Mouse (Mus musculus) layer of hippocampus, postnatal 14 days (tissue): ENCODE measurements around the gene Acot7. TPM values are rescaled to one million over a fixed set of nuclear protein-coding genes. Genes with fewer than 3 reads are reported as not detected.

Experiments
- DNase-seq, 2 experiments: peaks; one replicate each; pipeline ENCODE4 v3.0.0; 2021 to 2022; ENCODE audit warnings: low spot score in 2 of 2, mixed read lengths in 1 of 2
- total RNA-seq, 2 experiments: library from RNA; stranded (reverse); gene quantifications; 2 replicates each; pipeline ENCODE4 v1.2.3; 2021

The Acot7 gene
- total RNA-seq, 2 experiments from 2014 or later = 352 to 388 TPM

DNA sequence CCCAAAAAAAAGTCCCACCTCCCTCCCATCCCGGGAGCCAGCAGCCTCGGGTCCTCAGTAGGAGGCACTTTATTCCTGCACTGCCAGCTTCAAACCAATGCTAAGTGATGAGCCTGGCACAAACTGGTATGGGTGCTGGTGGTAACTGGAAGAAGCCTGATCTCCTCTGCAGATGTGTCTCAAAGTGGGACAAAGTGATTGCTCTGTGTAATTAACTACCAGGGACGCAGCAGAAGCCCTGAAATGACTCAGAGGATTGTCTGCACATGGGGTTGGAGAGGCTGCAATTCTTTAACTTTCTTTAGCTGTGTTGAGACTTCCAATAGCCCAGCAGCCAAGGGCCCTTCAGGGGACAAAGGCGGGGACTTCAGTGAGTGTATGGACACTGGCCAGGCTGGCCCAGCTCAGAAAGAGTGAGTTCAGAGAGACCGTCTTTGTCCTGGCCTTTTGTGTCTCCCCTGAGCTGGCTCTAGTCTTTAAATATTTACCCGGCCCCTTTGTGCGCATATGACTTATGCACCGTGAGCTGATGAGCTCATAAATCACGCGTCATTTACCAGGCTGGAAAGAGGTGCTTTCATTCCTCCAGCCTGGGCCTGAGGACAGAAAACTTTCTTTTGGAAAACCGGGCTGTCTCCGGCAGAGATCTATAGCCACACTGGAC, 114.3 kb downstream of the Acot7 start:
- no peak for DNase-seq

DNA sequence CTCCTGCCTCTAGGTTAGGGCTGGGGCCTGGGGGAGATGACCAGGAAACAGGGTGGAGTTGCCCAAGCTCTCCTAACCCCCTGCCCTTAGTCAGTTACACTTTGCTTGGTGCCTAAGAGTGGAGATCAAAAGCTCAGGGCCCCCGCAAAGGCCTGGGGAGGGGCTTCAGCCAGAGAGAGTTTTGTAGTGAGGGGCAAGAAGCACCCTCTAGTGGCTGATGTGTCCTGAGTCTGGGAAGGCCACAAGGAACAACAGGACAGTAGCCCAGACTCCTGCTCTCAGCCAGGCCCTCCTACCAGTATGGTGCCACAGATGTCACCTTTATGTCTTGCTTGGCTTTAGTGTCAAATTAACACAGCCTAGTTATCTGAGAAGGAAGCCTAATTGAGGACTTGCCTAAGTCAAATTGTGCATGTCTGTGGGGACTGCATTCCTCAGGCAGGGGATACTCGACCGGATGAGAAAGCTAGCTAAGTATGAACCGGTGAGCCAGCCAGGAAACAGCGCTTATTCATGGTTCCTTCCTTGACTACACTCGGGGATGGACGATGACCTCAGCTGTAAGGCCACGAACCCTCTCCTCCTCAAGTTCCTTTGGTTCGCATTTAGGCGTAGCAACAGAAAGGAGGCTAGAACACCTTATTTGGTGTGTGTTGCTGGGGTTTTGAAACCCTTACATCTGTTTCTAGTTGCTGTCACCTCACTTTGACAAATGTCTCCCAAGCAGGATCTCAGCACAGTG, 116.4 kb downstream of the Acot7 start:
- no peak for DNase-seq

DNA sequence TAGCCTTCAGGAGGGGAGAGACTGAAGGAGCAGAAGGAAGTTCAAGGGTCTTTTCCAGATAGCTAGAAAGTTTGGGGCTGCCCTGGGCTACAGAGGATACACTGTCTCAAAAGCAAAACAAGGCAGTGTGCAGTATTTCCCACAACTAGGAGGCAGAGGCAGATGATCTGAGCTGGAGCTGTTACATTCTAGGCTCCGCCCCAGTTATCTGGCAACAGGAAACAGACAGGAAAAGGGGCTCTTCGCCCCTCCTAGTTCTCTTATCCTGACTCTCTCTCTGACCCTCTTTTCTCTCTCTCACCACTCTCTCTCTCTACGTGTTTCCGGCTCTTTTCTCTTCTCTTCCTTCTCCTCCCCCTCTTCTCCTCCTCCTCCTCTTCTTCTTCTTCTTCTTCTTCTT, 118.0 kb downstream of the Acot7 start:
- no peak for DNase-seq

DNA sequence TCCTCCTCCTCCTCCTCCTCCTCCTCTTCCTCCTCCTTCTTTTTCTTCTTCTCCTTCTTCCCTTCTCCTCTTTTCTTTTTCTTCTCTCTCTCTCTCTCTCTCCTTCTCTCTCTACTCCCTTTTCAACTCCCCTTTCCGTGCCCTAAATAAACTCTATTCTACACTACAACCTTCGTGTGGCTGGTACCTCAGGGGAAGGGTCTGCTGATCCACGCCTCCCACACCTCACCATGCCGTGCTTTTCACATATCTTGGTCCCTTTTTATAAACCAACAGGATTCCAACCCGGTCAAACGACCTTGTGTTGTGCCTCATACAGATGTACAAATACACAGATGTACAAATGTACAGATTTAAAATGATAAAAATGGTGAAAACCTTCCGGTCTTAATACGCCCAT, 118.4 kb downstream of the Acot7 start:
- DNase-seq = no peak

DNA sequence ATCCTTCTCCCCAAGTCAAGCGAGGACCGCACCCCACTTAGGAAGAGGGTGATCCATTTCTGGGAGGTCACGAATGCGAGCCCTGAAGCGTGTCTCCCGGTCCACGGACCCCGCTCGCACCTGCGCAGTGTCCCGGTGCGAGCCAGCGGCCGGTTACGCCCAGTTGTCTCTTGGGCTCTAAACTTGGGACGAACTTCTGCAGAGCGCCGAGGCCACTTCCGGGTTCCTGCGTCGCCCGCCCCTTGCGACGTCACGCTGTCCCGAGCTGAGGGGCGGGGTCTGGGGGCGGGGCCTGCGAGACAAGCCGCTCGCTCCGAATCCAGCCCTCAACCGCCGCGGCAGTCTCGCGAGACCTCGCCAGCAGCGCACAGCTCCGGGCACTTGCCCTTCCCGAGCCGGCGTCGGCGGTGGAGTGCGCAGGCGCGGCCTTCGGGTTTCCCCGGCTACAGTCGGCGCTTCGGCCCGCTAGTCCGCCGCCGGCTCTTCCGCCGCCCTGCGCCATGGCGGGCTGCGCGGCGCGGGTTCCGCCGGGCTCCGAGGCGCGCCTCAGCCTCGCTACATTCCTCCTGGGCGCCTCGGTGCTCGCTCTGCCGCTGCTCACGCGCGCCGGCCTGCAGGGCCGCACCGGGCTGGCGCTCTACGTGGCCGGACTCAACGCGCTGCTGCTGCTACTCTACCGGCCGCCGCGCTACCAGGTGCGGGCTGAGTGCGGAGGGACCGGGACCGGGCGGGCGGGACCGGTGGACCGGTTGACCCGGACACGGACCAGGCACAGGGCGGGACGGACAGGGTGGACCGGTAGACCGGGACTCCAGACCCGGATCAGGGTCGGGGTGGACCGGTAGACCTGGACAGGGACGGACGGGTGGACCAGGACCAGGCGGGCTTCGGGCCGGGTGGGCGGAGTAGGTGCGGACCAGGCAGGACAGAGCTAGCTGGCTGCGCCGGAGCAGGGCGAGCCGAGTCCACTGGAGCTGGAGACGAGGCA, 119.2 kb downstream of the Acot7 start, which contains the start of gene Icmt:
Gene Icmt (plus strand): TSS at position 354 of the 988 bp plus-strand sequence.
- DNase-seq = peak; percentile 98 to 99

DNA sequence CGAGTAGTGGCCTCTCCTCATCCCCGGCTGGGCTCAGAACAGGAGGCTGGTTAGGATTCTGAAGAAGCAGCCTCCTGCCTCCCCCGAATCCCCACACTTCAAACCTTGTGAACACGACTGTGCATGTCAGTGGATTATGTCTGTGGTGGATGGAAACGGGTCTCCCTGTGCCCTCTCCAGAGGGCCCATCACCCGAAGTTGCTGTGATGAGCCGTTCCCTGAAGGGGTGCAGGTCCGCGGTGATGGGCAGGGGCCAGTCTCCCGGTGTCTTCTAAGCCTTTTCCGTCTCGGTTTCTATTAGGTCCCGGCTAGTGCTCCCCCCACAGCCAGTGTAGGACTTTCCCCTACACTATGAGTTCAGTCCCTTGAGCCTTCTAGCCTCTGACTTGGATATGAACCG, 120.9 kb downstream of the Acot7 start:
- DNase-seq = no peak

DNA sequence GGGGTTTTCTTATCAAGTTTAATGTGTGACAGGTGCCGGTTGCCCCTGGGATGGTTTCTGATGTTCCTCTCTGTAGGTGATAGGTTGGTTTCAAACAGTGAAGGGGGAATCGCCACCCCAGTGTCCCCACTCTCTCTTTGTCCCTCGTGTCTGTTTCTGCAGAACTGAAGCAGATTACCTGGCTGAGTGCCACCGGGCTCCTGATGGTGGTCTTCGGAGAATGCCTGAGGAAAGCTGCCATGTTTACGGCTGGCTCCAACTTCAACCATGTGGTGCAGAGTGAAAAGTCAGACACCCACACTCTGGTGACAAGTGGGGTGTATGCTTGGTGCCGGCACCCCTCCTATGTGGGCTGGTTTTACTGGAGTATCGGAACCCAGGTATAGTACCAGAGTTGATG, 122.4 kb downstream of the Acot7 start:
- no peak for DNase-seq

DNA sequence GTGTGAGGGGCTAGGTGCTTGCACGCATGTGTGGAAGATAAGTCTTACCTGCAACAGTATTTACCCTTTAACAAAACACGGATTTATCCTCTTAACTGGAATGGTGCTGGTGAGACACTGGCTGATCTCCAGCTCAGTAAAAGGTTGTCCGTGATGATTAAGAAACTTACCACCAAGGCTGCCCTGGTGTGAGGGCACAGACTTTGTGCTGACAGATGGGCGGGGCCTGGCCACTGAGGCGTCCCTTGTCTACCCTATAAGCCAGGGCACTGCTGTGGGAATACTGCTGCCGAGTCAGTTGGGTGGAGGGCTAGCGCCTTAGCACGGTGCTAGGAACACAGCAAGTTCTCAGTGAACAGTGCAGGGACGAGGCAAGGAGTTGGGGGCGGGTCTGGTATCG, 124.1 kb downstream of the Acot7 start:
- no peak for DNase-seq

DNA sequence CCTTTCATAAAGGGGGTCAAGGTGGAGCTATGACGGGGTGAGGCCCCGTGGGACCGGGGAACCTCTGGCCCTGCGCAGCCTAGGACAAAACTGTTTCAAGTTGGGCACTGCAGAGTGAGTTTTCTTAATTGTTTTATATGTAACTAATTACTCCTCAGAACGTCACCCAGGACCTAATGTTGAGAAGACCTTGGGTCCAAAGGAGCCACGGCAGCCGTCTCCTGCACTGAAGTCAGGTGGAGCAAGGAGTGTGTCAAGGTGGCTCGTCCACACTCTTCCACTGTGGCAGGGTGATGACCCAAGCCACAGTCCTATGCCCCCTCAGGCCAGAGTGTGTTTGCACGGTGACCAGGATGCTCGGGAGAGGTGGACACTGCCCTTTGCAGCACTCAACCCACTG, 125.2 kb downstream of the Acot7 start:
- DNase-seq = no peak

DNA sequence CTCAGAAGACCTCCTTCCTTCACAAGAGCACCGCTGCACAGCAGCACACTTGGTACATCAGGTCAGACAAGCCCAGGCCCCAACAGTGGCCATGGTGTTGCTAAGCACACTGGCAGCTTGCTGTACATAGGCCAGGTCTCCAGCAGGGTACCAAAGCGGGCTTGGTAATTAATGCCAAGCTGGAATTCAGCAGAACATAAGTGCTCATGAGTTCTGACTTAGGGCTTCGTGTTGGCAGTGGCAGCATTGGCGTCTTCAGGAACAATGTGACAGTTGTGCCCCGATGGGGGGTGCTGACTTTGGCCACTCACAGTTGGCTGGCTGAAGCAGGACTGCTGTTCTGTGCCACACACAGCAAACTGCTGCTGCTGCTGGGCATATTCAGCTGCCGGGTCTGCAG, 126.8 kb downstream of the Acot7 start:
- DNase-seq = no peak

DNA sequence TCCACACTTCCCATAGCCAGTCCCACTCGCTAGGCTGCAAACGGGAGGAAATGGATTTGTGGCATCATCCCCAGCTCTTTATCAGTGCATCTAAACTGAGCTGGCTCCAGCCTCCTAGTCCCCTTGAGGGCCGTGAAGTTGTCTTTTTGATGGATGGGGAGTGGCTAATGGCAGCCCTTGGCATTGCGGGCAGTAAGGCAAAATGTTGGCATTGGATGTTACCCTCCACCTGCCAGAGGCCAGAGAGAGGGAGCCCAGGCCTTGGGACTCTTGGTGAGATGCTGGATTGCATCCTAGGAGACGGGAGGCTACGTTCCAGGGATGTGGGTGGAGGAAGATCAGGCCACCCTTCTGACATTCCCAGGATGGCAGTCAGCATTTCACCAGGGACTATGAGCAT, 128.1 kb downstream of the Acot7 start:
- no peak for DNase-seq

DNA sequence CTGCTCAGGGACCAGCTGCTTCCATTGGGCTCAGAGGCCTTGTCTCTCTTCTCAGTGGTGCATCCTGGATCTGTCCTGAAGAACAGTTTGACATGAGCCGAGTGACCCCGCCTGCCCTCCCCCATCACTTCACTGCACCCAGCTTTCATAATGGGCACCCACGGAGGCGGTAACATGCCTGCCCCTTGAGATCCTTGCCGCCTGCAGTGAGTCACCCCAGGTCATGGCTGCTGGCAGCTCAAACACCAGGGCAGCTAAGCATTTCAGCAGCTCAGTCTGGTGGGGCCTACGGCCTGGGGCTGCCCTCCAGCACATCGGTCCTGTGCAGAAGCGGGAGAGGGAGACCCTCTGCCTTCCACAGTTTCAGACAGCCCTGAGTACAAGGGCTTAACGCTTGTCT, 129.6 kb downstream of the Acot7 start:
- DNase-seq = no peak

DNA sequence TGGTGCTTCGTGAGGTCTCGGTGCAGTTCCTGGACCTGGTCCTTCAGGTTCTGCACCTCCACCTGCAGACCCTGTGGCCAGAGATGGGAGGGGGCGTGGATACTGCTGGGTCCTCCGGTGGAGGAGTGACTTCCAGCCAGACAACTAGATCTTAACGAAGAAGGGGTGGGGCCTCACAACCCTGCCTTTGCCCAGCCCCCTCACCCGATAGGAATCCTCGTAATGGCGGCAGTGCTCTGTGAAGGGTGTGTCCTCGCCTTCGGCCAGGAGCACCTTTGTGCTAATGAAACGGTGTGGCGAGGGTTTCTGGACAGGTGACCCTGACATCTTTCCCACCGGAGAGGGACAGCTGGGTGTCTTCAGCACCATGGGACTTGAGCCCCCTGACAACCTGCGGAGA, 134.3 kb downstream of the Acot7 start:
- no peak for DNase-seq

DNA sequence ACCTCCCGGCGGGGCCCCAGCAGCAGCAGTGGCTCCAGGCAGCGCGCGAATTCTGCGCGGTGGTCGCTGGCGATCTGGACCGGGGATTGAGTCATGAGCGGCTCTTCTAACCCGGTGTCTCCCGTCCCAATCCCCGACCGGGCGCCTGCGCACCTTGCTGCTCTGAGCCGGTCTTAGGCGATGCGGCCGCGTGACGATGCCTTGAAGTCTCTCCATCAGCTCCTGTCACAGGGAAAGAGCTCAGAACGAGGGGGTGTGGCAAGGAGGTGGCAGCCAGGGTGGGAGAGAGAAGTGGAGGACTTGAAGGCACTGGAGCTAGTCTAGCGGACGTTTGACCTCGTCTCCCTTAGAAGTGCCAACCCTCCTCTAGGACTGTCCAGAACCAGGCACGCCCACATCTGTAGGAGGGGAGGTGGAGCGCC, 135.3 kb downstream of the Acot7 start:
- no peak for DNase-seq

DNA sequence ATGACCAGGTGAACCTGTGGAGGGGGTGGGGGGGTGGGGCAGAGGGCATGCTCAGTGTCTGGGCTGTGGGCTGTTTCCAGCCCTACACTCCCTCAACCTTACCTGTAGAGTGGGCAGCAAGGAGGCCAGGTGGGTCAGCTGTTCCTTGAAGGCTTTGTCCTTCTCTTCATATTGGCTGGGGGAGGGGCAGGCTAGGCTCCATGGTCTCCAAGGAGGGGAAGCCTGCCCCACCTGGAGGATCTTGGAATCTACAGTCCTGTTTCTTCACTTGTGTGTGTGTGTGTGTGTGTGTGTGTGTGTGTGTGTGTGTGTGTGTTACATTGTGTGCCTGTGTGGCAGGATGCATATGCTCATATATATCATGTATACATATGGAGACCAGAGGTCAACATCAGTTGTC, 136.0 kb downstream of the Acot7 start:
- DNase-seq = no peak

DNA sequence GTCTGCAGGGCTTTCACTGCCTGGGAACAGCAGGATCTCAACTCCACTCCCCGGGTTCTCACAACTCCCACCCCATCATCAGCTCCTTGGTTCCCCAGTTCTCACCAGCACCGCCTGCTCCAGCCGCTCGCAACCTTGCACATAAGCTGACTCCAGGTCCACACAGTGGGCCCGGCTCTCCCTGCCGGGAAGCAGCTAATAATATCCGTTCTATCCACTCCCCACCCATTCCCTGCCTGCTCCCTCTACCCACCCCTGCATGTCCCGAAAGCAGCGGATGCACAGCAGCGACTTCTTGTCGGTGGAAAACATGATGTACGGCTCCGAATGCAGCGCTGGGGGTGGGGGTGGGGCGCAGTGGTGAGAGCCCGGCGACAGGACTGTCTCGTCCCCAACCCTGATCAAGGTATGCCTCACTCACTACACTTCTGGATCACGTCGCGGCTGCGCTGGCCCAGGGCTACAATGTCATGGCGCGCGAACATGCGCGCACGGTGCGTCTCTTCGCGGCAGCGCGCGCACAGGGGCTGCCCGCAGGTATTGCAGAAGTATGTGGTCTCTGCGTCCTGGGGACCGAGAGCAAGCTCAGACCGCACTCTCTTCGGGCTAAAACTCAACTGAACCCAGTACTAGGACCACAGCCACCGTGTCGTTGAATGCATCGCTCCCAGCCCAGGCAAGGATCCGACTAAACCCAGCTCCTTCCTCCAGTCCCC, 137.7 kb downstream of the Acot7 start:
- DNase-seq = no peak

DNA sequence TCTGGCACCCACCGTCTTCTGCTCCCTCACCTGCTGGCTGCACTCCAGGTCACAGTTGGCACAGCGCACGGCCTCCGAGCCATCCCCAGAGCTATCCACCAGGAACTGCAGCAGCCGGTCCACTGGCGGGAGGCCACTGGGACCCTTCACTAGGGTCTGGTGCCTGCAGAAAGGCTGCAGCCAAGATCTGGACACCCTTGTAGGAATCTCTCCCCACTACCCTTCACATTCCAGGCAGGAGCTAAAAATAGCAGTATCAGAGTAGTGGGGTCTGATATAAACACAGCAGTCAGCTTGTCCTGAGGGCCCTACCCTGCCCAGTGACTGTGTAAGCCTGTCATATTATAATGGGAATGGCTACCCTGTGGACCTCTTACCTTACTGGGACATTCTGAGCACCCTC, 139.7 kb downstream of the Acot7 start:
- no peak for DNase-seq

DNA sequence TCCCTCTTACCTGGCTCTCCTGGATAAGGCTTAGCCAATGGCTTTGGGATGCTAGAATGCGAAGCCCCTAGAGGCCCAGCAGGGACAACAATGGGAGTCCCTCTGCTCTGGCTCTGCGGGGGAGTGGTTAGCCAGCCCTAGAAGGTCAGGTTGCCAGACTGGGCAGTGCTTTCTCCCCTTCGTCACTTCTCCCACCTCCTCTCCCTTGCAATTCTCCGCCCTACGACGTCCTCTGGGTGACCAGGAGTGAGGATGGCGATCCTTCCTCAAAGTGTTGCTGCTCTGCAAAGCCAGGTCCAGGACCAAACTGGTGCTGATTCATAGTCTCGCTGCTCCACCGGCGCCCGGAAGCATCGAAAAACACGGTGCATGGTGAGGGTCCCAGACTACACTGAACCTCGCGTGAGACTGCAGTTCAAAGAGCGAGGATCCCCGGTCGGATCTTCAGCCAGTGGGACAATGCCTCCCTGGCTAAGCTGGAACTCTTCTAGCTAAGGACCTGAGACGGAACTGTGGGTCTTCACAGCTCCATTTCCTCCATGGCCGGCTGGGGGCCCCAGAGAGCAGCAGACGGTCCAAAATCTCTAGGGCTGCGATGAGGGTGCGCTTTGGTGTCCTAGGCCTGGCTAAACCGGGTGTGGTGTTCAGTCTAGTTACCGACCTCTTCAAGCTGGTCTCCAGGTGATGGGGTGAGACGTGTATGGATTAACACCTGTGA, 140.7 kb downstream of the Acot7 start, which contains the start of gene Rnf207:
Gene Rnf207 (minus strand): TSS at position 477 of the 718 bp plus-strand sequence.
- DNase-seq = no peak
